Mouse (Mus musculus): Measurements from ENCODE around the gene Adgrb2. TPM values are rescaled to one million over a fixed set of nuclear protein-coding genes. Genes with fewer than 3 reads are reported as not detected.

Adgrb2 gene
- 1 to 10 TPM in 1 of 2 experiments, under 1 TPM in 1; 0.54 to 1.2 TPM for total RNA-seq (2021)
- long read RNA-seq, experiment 1, result 0 reads
- long read RNA-seq, experiment 2, result 0 reads

GRCm38 (mm10) chr4:129984421-129985061 is at the start of gene Adgrb2:
Gene Adgrb2, plus strand, starts transcription at chr4:129984870.
- intact Hi-C loops (cut with DNase I), result no loop called here
- DNase-seq, result no peak

- intact Hi-C loops (cut with DNase I), result no loop called here
- DNase-seq, result peak; percentile 41 to 48
Observed at GRCm38 (mm10) chr4:129951359-129951821, 33.3 kb upstream of the Adgrb2 start.

DNA sequence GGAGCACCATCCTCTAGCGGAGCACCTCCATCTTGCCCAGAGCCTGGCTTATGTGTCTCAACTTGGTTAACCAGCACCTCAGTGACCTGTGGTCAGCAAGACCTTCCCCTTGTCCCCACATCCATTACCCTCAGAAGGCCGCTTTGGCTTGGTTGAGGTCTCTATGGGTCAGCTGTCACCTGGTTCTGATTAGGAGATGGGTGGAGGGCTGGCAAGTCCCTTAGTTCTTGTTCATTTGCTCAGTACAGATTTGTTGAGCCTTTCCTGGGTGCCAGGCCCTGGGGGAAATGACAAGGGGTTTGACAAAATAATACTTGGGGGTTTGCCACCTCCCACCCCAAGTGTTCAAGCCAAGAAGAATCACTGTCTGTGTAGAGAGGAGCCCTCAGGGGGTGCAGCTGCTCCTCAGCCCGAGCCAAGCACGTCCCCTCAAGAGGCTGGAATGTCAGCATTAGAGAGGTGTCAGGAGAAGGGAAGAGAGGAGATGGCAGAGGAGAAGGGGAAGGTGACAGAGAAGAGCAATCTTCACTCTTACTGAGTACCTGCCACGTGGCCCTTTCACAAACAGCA is 32.3 kb upstream of the Adgrb2 start:
- intact Hi-C loops (cut with DNase I), result no loop called here
- no peak for DNase-seq

GRCm38 (mm10) chr4:129954527-129954926 is 30.1 kb upstream of the Adgrb2 start:
- intact Hi-C loops (cut with DNase I), result no loop called here
- DNase-seq, result no peak

DNA sequence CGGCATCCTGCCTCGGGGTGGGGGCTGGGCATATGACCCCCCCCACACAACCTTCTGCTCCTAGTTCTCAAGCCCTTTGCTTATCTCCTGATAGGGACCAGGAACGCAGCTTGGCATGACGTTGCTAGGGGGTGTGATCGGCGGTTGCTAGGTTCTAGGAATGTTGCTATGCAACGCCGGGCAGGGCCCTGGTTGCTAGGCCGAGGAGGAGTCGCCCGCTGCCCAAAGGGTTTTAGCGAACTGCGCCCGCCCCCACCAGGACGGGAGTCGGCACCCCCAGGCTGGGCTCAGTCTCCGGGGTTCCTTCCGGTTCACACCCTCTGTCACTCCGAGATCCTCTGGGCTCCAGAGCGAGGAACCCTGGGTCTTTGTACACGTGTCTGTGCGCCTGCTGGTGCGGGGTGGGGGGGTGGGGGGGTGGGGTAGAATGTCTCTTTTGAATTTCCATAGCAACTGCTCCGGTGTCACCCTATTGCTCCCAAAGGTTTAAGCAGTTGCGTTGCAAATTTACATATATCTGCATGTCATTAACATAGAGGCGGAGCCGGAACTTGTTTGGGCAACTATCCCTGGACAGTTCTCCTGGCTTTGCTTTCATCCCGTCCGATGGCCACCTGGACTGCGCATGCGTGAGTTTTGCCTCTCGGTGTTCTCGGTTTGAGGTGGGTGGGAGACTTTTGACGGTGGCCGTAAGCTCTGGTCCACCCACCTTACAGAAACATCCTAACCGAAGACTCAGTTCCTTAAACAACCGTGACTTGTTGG is 24.3 kb upstream of the Adgrb2 start:
- intact Hi-C loops (cut with DNase I), result loop anchor here (2.0 to 5.0 kb wide), 3 partner anchors 20 to 227 kb away; no protein-coding TSS in a partner anchor
- peak in 1 of 2 experiments; percentile 23 for DNase-seq

GRCm38 (mm10) chr4:129965294-129965693 is 19.4 kb upstream of the Adgrb2 start:
- no peak for DNase-seq
- intact Hi-C loops (cut with DNase I), result no loop called here

- intact Hi-C loops (cut with DNase I), result no loop called here
- DNase-seq, result no peak
Observed at GRCm38 (mm10) chr4:129966201-129966600, 18.5 kb upstream of the Adgrb2 start.

DNA sequence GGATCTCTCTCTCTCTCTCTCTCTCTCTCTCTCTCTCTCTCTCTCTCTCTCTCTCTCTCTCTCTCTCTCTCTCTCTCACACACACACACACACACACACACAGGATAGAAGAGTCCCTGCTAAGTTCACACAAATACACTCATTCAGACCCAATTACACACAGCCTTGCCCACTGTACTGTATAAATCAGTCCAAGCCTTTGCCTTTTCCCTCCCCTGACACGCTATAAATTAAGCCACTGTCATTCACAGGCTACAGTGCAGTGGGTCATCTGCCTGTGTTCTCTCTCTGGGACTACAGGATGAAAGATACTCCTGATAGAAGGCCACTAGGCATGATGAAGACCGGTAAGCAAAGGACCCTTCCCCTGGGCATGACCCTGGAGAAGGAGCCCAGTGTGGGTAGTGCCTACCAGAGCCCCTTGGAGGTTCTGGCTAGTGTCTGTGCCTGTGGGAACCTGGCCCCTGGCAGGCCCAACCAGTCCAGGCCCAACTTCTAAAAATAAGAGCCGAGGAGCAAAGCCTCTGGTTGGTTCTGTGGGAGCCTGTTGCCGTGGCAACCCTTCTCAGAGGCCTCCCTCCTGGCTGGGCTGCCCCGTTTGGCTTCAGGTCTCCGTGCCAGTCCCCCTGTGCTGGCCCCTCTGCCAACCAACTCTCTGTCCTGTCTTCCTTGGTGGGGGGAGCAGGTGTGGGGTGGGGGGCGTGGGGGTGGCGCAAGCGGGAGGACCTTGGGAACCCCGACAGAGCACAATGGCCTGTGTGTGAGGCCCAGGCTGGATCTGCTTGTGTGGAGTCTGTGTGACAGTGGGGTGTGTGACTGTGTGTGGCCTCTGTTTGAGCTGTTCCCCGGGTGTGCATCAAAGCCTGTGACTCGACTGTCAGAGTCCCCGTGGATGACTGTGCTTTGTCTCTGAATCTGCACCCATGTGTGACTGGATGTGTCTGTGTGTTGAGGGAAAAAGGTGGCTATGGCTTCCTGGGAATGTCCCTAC is 17.4 kb upstream of the Adgrb2 start:
- intact Hi-C loops (cut with DNase I), result no loop called here
- DNase-seq, result no peak

GRCm38 (mm10) chr4:129970168-129970567 is 14.5 kb upstream of the Adgrb2 start:
- intact Hi-C loops (cut with DNase I), result no loop called here
- DNase-seq, result no peak

GRCm38 (mm10) chr4:129970861-129971260 is 13.8 kb upstream of the Adgrb2 start:
- intact Hi-C loops (cut with DNase I), result no loop called here
- no peak for DNase-seq

DNA sequence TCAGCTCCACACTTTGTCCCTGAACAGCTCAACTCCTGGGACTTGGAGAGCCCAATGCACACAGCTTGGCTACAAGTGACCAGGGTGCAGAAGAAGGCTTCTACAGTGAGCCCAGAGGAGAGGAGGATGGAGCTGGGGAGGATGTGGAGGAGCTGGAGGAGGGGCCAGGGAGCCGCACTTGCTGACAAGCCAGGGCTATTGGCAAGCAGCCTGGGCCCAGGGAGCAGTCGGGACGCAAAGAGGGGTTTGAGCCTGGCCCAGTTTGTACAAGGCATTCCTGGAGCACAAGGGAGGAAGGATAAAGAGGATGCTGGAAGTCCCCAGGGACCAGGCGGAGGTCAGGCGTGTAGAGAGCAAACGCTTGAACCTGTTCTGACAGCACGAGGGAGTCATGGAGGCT is 12.7 kb upstream of the Adgrb2 start:
- no peak for DNase-seq
- intact Hi-C loops (cut with DNase I), result no loop called here

DNA sequence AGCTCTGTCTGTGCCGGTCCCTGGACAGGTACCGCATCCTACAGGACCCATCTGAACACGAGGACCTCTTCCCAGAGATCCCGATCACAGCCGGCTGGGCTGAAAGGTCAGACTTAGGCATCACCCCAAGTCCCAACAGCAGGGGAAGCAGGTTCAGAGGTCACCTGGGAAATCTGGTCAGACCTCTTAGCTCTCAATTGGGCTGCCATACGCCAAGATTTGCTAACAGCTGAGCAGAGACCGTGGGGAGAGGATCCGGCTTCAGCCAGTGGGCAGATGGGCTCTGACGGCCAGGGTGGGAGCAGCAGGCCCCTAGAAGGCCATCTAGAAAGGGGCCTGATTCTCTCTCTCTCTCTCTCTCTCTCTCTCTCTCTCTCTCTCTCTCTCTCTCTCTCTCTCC is 10.4 kb upstream of the Adgrb2 start:
- intact Hi-C loops (cut with DNase I), result no loop called here
- no peak for DNase-seq

- intact Hi-C loops (cut with DNase I), result no loop called here
- DNase-seq, result no peak
Observed at GRCm38 (mm10) chr4:129977256-129977655, 7.4 kb upstream of the Adgrb2 start.

DNA sequence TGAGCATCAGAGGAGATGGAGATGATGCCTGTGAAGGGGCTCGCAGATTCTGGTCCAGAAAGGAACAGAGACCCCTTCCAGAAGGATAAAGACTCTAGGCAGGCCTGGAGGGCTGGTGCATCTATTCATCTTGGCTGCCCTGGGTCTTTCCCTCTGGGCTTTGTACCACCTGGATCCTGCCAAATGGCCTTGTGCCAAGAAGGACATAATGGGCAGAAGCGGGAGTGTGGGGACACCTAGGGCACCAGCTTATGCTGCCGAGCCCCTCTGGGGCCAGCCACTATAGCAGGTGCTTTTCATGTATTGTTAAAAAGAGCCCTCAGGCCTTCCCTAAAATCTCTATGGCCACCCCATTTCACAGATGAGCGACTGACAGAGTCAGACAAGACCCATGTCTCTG is 6.4 kb upstream of the Adgrb2 start:
- intact Hi-C loops (cut with DNase I), result no loop called here
- no peak for DNase-seq

- no peak for DNase-seq
- intact Hi-C loops (cut with DNase I), result no loop called here
Observed at GRCm38 (mm10) chr4:129978930-129979329, 5.7 kb upstream of the Adgrb2 start.

GRCm38 (mm10) chr4:129981657-129982056 is 3.0 kb upstream of the Adgrb2 start:
- intact Hi-C loops (cut with DNase I), result loop anchor here (2.0 kb wide), 1 partner anchor 21 kb away; no protein-coding TSS in a partner anchor
- DNase-seq, result no peak

DNA sequence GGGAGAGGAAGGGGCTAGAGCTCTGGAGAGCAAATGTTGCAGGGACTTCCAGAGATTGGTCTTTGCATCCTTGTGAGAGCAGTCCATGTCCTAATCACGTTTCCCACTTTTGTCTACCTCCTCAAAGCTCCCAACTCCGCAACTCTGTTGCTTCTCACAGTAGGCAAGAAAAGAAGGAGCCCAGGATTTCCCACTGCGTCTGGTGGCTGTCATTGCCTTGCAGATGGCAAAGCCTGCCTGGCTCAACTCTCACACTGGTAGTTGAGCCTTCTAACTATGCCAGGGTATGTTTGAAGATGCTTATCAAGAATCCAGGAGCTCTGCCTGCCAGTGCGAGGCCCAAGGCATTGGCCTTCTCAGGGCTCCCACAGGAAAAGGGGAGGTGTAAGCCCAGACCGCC is 1.6 kb upstream of the Adgrb2 start:
- DNase-seq, result no peak
- intact Hi-C loops (cut with DNase I), result no loop called here

DNA sequence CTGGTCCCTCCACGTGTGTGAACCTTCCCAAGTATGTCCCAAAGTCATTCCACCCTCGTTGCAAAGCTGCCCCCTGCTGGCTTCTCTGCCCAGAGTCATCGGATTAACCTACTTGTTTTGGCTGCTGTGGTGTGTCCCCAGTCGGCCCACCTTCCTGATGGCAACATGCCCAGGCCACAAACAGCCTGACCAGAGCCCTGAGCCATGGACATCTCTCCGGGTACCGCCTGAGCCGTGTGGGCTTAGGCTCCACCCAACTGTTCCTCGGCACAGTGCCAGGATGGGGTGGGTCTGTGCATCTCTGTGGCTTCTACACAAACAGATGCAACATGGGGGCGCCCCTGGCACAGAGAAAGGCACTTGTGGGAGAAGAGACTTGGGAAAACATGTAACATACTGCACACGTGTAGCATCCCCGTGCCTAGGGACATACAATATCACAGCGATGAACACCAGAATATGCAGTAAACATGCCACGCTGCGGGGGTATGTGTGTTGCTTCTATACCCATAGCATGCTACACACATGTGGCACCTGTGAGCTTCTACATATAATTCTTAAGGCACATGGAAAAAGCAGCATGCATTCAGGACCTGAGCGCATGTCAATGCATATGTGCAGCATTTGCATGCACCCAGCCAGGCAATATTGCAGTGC is 778 bp upstream of the Adgrb2 start:
- peak; percentile 42 to 59 for DNase-seq
- intact Hi-C loops (cut with DNase I), result no loop called here

GRCm38 (mm10) chr4:129985161-129985670 is 546 bp downstream of the Adgrb2 start:
- intact Hi-C loops (cut with DNase I), result no loop called here
- DNase-seq, result no peak

Data from gastrocnemius, postnatal 36 days (tissue).